Mouse (Mus musculus) lung, adult 2 months (tissue): ENCODE data around the gene Cacng8. TPM values are rescaled to one million over a fixed set of nuclear protein-coding genes. Genes with fewer than 3 reads are reported as not detected.

ENCODE experiments used
- DNase-seq: peaks from one replicate; pipeline ENCODE4 v3.0.0; 2022
- H3K4me1 ChIP-seq: fragments of 200-500 bp; 2 replicates; pipeline ENCODE4 v1.6.1; 2011; ENCODE audit warnings: low read length; ENCODE audit not compliant: control insufficient read depth, insufficient read depth
- H3K4me3 ChIP-seq: fragments of 200-500 bp; replicated peaks from 2 replicates; pipeline ENCODE3; 2011; ENCODE audit warnings: low read depth, mild to moderate bottlenecking, control low read depth, low read length; ENCODE audit errors: extremely low read depth
- CTCF ChIP-seq: fragments of 200-500 bp; IDR thresholded peaks from 2 replicates; pipeline ENCODE4 v1.5.1; 2011; ENCODE audit warnings: mild to moderate bottlenecking, low read length, control low read depth; ENCODE audit not compliant: insufficient read depth
- POLR2A ChIP-seq: fragments of 200-500 bp; IDR thresholded peaks from 2 replicates; pipeline ENCODE4 v1.6.1; 2011; ENCODE audit warnings: low read depth, mild to moderate bottlenecking, control low read depth, low read length, borderline replicate concordance; ENCODE audit errors: extremely low read depth
- WGBS: fragments of 180-500 bp; shearing (Covaris S2); methylation state at CpG from one replicate; pipeline ENCODE4 v1.1.7; 2018; 5-methylcytosine and 5-hydroxymethylcytosine counted together
- polyA plus RNA-seq: library from polyadenylated mRNA; depleted of rRNA; stranded (reverse); fragments of >200 nt; gene quantifications from 2 replicates; pipeline ENCODE4 v1.2.3, GENCODE M21; 2012

Gene Cacng8
- polyA plus RNA-seq, 1 experiment, result not detected

GRCm38 (mm10) chr7:3421297-3421696 is 30.8 kb downstream of the Cacng8 start:
- no peak for DNase-seq
- 75% methylated on average over 3 of the region's 3 CpGs for WGBS

GRCm38 (mm10) chr7:3422051-3422450 is 31.6 kb downstream of the Cacng8 start:
- WGBS, result 46% methylated on average over 7 of the region's 7 CpGs

More at GRCm38 (mm10) chr7:3421297-3421696, 30.8 kb downstream of the Cacng8 start:
- no peak overlapping the region for H3K4me3 ChIP-seq
- no peaks in the 10 kb centered on the region for H3K4me1 ChIP-seq
- TF ChIP-seq POLR2A (no peak), CTCF (no peak)

GRCm38 (mm10) chr7:3423430-3423829 is 32.9 kb downstream of the Cacng8 start:
- no peak for TF ChIP-seq CTCF
- no peak for TF ChIP-seq POLR2A
- Histone ChIP-seq H3K4me1 (no peaks in the 10 kb centered on the region), H3K4me3 (no peak overlapping the region)
- WGBS, result 4% methylated on average over 30 of the region's 30 CpGs
- no peak for DNase-seq

More at GRCm38 (mm10) chr7:3422051-3422450, 31.6 kb downstream of the Cacng8 start:
- Histone ChIP-seq H3K4me3 (no peak overlapping the region), H3K4me1 (no peaks in the 10 kb centered on the region)
- DNase-seq, result no peak
- TF ChIP-seq POLR2A, result no peak
- no peak for TF ChIP-seq CTCF

- 41% methylated on average over 4 of the region's 4 CpGs for WGBS
- TF ChIP-seq POLR2A, result no peak
- no peak for TF ChIP-seq CTCF
- Histone ChIP-seq H3K4me1 (no peaks in the 10 kb centered on the region), H3K4me3 (no peak within 1 kb of the TSS)
- no peak for DNase-seq
Measured at GRCm38 (mm10) chr7:3423895-3424294, 33.4 kb downstream of the Cacng8 start, which contains the start of gene Cacng6. Gene Cacng6 (plus strand): TSS chr7:3424195.

DNA sequence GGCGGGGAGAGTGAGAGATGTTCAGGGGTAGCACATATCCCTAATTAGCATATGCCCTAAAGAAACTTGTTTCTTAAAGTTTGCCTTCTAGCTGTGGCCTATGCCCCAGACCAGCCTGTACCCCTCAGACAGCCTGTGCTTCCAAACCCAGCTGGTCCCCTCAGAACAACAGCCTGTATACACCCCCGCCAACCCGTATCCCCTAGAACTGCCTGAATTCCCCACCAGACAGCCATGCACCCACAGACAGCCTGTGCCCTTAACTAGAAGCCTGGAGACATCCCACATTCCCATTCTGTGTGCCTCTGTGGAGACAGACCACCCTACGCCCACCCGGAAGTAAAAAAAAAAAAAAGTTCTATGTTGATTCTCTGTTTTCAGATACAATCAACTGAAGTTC is 34.7 kb downstream of the Cacng8 start:
- TF ChIP-seq CTCF (no peak), POLR2A (no peak)
- DNase-seq, result no peak
- Histone ChIP-seq H3K4me3 (no peak overlapping the region), H3K4me1 (no peaks in the 10 kb centered on the region)
- 91% methylated on average over 5 of the region's 5 CpGs for WGBS

DNA sequence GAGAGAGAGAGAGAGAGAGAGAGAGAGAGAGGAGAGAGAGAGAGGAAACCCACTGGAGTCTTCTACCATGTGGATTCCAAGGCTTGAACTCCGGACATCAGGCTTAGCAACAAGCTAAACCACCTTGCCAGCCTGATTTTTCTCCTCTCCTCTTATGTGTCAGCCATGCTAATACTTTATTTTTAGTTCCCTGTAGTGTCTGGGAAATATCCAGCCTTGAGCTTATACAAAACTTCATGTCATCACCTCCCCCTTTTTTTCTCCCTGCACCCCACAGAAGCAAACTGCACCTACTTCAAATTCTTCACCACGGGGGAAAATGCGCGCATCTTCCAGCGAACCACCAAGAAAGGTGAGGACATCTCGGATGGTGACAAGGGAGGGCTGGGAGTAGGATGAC is 39.7 kb downstream of the Cacng8 start:
- no peak for TF ChIP-seq CTCF
- TF ChIP-seq POLR2A, result no peak
- 69% methylated on average over 6 of the region's 6 CpGs for WGBS
- no peak for DNase-seq
- H3K4me1 ChIP-seq, result no peaks in the 10 kb centered on the region
- no peak overlapping the region for H3K4me3 ChIP-seq

GRCm38 (mm10) chr7:3432066-3432465 is 41.6 kb downstream of the Cacng8 start:
- no peak for DNase-seq
- 84% methylated on average over 1 of the region's 1 CpGs for WGBS
- TF ChIP-seq CTCF, result no peak
- no peak for TF ChIP-seq POLR2A
- Histone ChIP-seq H3K4me3 (no peak overlapping the region), H3K4me1 (no peaks in the 10 kb centered on the region)

GRCm38 (mm10) chr7:3437941-3438340 is 47.5 kb downstream of the Cacng8 start:
- no peak for DNase-seq
- no peaks in the 10 kb centered on the region for H3K4me1 ChIP-seq
- WGBS, result 35% methylated on average over 5 of the region's 5 CpGs
- H3K4me3 ChIP-seq, result no peak overlapping the region
- TF ChIP-seq CTCF, result no peak
- TF ChIP-seq POLR2A, result no peak

DNA sequence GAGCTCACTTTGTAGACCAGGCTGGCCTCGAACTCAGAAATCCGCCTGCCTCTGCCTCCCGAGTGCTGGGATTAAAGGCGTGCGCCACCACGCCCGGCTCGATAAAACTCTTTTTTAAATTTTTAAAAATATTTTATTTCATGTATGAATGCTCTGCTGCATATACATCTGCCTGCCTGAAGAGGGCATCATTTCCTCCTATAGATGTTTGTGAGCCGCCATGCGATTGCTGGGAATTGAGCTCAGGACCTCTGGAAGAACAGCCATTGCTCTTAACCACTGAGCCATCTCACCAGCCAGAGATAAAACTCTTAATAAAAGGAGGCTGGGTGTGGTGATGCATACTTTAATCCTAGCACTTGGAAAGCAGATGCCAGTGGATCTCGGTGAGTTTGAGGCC is 49.5 kb downstream of the Cacng8 start:
- no peaks in the 10 kb centered on the region for H3K4me1 ChIP-seq
- TF ChIP-seq CTCF (no peak), POLR2A (no peak)
- no peak overlapping the region for H3K4me3 ChIP-seq
- WGBS, result 82% methylated on average over 11 of the region's 11 CpGs
- no peak for DNase-seq

- H3K4me3 ChIP-seq, result no peak overlapping the region
Measured at GRCm38 (mm10) chr7:3440526-3440925, 50.0 kb downstream of the Cacng8 start.

More at GRCm38 (mm10) chr7:3440526-3440925, 50.0 kb downstream of the Cacng8 start:
- no peaks in the 10 kb centered on the region for H3K4me1 ChIP-seq
- no peak for DNase-seq
- TF ChIP-seq POLR2A (no peak), CTCF (no peak)
- WGBS, result 60% methylated on average over 8 of the region's 8 CpGs
